Mouse (Mus musculus) lung, postnatal 0 days (tissue): Measurements from ENCODE around the gene Taf1a. TPM values are rescaled to one million over a fixed set of nuclear protein-coding genes. Genes with fewer than 3 reads are reported as not detected.
A peak's percentile ranks its signal among the peaks of the same experiment; 100 is the strongest.
"Not testable (repeated sequence)": the region's sequence is repeated elsewhere in the genome, so short reads cannot be mapped to it uniquely, and the experiment has no call there.

Experiments used
- ATAC-seq: fragments of 200-750 bp; cut with Nextera tagmentation; 2 replicates; pipeline ENCODE4 v1.8.0; 2017; ENCODE audit warnings: moderate library complexity
- DNase-seq: peaks from one replicate; pipeline ENCODE4 v3.0.0-alpha.2; 2016; ENCODE audit warnings: low spot score
- H3K27ac ChIP-seq: fragments of 300-500 bp; sonication (generic); 2 replicates; pipeline ENCODE4 v1.5.1; 2014; ENCODE audit warnings: antibody characterized with exemption, mild to moderate bottlenecking, low read length, mixed read lengths
- H3K27me3 ChIP-seq: fragments of 300-500 bp; sonication (generic); replicated peaks from 2 replicates; pipeline ENCODE4 v1.6.1; 2014; ENCODE audit warnings: low read length, mixed read lengths; ENCODE audit not compliant: insufficient read depth
- H3K36me3 ChIP-seq: fragments of 300-500 bp; sonication (generic); 2 replicates; pipeline ENCODE4 v1.6.1; 2014; ENCODE audit warnings: low read length, mixed read lengths; ENCODE audit not compliant: insufficient read depth
- H3K4me1 ChIP-seq: fragments of 300-500 bp; sonication (generic); 2 replicates; pipeline ENCODE4 v1.6.1; 2014; ENCODE audit warnings: antibody characterized with exemption, low read depth, low read length, mixed read lengths; ENCODE audit not compliant: insufficient read depth
- H3K4me2 ChIP-seq: fragments of 300-500 bp; sonication (generic); replicated peaks from 2 replicates; pipeline ENCODE4 v1.6.1; 2014; ENCODE audit warnings: low read depth, mild to moderate bottlenecking, low read length, moderate library complexity, mixed read lengths
- H3K4me3 ChIP-seq: fragments of 300-500 bp; sonication (generic); 2 replicates; pipeline ENCODE4 v1.5.1; 2014; ENCODE audit warnings: low read depth, low read length
- H3K9ac ChIP-seq: fragments of 300-500 bp; sonication (generic); replicated peaks from 2 replicates; pipeline ENCODE4 v1.6.1; 2014; ENCODE audit warnings: low read depth, mild to moderate bottlenecking
- H3K9me3 ChIP-seq: fragments of 300-500 bp; sonication (generic); 2 replicates; pipeline ENCODE4 v1.6.1; 2016; ENCODE audit warnings: low read length, mixed read lengths
- CTCF ChIP-seq: IDR thresholded peaks from 2 replicates; pipeline ENCODE4 v1.5.1; 2016; ENCODE audit warnings: antibody characterized with exemption, mild to moderate bottlenecking
- EP300 ChIP-seq: IDR thresholded peaks from 2 replicates; pipeline ENCODE4 v1.6.1; 2016; ENCODE audit warnings: antibody characterized with exemption, mild to moderate bottlenecking, control low read depth
- WGBS: fragments of 180-500 bp; shearing (Covaris S2); extraction: QIAGEN DNeasy Blood & Tissue Kit; methylation state at CpG from one replicate; pipeline ENCODE4 v1.1.7; 2014; 5-methylcytosine and 5-hydroxymethylcytosine counted together
- polyA plus RNA-seq: library from polyadenylated mRNA; unstranded; fragments of >200 nt; fragmentation: Nextera tagmentation; extraction: Ambion mirVana; gene quantifications from 2 replicates; pipeline ENCODE4 v1.2.1, GENCODE M21; 2015

The Taf1a gene
- polyA plus RNA-seq, 1 experiment from 2014 or later: 9.5 TPM

DNA sequence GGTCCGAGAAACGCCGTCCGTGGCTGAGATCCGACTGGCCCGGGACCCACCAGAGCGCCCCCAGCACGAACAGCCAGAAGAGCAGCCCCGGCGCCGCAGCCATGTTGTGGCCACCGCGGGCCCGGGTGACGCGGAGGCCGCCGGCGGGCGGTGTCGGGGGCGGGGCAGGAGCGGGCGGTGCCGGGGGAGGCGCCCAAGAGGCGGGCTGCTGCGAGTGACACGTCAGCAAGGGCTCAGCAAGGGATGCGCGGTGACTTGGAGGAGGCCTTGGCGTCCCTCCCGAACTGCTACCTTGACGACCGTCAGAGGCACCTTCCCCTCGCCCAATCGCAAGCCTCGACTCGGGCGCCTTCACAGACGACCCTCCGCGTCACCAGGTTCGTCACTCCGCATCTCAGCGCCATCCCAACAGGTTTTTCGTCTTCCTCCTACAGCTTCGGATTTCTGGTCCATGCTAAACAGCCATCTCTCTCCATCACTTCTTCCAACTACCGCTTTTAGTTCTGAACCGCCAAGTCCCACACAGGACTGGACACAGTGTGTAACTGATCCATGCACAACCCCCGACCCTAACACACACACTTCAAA is 19.3 kb upstream of the Taf1a start, which contains the start of gene Mia3:
Gene Mia3, minus strand, starts transcription at position 127 of the 588 bp plus-strand sequence.
- Histone ChIP-seq H3K27me3 (no peaks in the 10 kb centered on the region), H3K9ac (peak within 1 kb of the TSS; percentile 96), H3K9me3 (no peaks in the 10 kb centered on the region), H3K4me3 (peak within 1 kb of the TSS; percentile 93), H3K4me2 (peak within 1 kb of the TSS; percentile 99), H3K4me1 (no peaks in the 10 kb centered on the region), H3K36me3 (no peaks in the 10 kb centered on the region), H3K27ac (peak within 1 kb of the TSS; percentile 47)
- no peak for TF ChIP-seq EP300
- no peak for TF ChIP-seq CTCF
- peak; percentile 99 for ATAC-seq
- under 1% methylated on average over 33 of the region's 51 CpGs for whole genome bisulfite sequencing
- peak; percentile 96 for DNase-seq

DNA sequence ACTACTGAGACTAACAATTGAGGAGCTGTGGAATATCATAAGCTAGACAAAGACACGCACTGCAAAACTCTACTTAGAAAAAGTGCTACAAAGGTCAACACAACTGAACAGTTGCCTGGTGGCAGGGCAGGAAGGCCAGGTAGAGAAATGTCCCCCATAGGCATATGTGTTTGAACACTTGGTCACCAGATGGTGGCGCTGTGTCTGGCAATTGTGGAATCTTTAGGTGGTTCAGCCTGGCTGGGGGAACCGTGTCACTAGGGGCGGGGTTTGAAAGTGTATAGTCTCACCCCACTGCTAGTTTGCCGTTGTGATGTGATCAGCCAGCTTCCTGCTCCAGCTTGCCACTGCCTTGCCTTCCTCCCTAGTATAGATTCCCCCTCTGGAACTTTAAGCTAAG is 14.1 kb upstream of the Taf1a start:
- Histone ChIP-seq H3K9me3 (no peaks in the 10 kb centered on the region), H3K4me2 (no peak overlapping the region), H3K27ac (no peak overlapping the region), H3K4me1 (no peaks in the 10 kb centered on the region), H3K9ac (no peak overlapping the region), H3K27me3 (no peaks in the 10 kb centered on the region), H3K4me3 (no peak overlapping the region), H3K36me3 (no peaks in the 10 kb centered on the region)
- 83% methylated on average over 5 of the region's 5 CpGs for WGBS
- TF ChIP-seq CTCF (0 out of 2 replicates have a peak, but pooled peaks have one; percentile 13), EP300 (no peak)
- no peak for DNase-seq
- no peak for ATAC-seq

DNA sequence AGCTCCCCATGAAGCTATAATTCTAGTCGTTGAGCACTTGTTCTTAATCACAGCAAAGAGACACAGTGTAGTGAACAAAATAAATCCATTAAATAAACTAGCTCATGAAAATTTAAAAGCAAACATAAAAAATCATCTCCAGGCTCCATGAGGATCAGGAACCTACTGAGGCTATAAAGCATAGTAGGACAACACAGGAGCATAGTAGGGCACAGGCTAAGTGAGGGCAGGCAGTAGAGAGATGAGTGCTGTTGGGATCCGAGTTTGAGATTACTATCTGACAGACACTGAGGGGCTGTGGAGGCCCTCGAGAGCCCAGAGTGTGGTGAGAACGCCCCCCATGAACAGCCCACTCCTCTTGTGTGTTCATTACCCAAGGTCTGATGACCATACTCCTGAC is 11.7 kb upstream of the Taf1a start:
- DNase-seq: no peak
- H3K27ac ChIP-seq: no peak overlapping the region
- no peak overlapping the region for H3K4me2 ChIP-seq
- no peaks in the 10 kb centered on the region for H3K27me3 ChIP-seq
- ATAC-seq: no peak
- no peaks in the 10 kb centered on the region for H3K9me3 ChIP-seq
- H3K4me3 ChIP-seq: no peak overlapping the region
- H3K9ac ChIP-seq: no peak overlapping the region
- 78% methylated on average over 4 of the region's 4 CpGs for WGBS
- no peaks in the 10 kb centered on the region for H3K36me3 ChIP-seq
- H3K4me1 ChIP-seq: no peaks in the 10 kb centered on the region
- no peak for TF ChIP-seq CTCF
- no peak for TF ChIP-seq EP300

DNA sequence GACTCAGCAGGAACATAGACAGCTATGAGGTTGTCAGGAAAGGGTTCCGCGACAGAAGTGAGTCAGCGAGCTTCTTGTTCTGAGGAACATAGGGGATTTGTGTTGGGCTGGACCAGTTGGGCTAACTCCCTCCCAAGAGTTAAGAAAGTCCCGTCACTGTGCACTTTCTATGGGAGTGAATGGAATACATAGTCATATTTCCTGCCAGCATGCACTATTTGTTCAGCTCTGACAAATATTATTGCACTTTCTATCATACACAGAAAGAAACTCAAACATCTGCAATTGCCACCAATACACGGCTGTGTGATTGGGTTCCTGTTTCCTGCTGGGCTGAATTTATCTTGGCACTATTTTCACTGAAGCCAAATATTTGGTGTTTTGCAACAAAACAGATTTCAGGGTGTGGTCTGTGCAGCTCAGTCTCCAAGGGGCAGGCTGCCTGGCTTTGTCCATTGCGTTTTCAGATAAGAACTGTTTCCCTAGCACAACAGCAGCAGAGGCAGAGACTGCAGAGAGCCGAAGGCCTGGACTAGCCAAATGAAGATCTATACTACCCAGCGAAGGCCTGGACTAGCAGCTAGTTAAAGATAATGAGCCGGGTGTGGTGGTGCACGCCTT is 10.3 kb upstream of the Taf1a start:
- Histone ChIP-seq H3K9ac (no peak overlapping the region), H3K27me3 (no peaks in the 10 kb centered on the region), H3K9me3 (no peaks in the 10 kb centered on the region), H3K27ac (no peak overlapping the region), H3K4me2 (no peak overlapping the region), H3K4me3 (no peak overlapping the region), H3K4me1 (no peaks in the 10 kb centered on the region), H3K36me3 (no peaks in the 10 kb centered on the region)
- peak; percentile 62 for DNase-seq
- TF ChIP-seq EP300: no peak
- TF ChIP-seq CTCF: no peak
- peak; percentile 66 for ATAC-seq
- WGBS: 65% methylated on average over 10 of the region's 10 CpGs

DNA sequence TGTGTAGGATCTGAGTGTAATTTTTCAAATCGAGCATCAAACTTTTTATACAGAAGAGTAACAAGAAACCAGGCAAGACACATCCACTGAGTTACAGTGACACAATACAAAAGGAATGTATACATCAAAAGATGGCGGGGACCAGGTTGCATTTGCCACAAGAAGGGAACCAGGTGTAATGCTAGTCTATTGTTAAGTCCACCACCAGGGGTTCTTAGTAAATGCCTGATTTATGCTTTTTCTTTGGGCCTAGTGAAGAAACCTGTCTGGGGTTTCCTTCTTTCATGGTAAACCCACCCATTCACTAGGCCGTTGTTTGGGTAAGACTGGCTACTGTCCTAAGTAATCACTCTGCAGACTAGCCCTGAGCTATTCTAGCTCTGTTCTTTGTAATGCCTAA is 9.4 kb upstream of the Taf1a start:
- H3K4me1 ChIP-seq, H3K4me3 ChIP-seq, DNase-seq, H3K9ac ChIP-seq, H3K27me3 ChIP-seq, H3K9me3 ChIP-seq, H3K4me2 ChIP-seq, H3K36me3 ChIP-seq, ATAC-seq, H3K27ac ChIP-seq: not testable (repeated sequence)
- 91% methylated on average over 3 of the region's 3 CpGs for WGBS

DNA sequence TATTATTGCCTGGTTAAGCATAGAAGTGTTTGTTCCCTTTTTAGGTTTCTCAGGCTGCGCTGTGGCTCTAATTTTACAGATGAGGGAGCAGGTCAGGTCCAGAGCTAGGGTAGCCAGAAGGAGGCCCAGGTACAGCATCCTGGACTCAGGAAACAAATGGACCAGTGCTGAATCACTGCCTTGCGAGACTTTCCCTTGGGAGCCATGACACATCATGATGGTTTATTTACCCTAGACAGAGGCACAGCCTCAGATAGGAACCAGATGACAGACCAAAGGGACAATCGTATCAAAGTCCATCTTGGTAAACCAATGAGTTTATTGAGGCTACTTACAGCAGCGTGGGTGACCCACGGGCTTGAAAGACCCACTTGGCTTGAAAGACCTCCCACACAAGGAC is 7.0 kb upstream of the Taf1a start:
- Histone ChIP-seq H3K4me1 (no peaks in the 10 kb centered on the region), H3K4me2 (no peak overlapping the region), H3K4me3 (no peak overlapping the region), H3K36me3 (no peaks in the 10 kb centered on the region), H3K9ac (no peak overlapping the region), H3K27ac (no peak overlapping the region), H3K9me3 (no peaks in the 10 kb centered on the region), H3K27me3 (no peaks in the 10 kb centered on the region; the same call in 1 of the 2 replicates)
- 74% methylated on average over 5 of the region's 5 CpGs for WGBS
- TF ChIP-seq EP300: no peak
- no peak for TF ChIP-seq CTCF
- no peak for ATAC-seq
- DNase-seq: no peak
